Mouse (Mus musculus) spleen, postnatal 10 days (tissue): ENCODE data around the gene Tmem179.

ENCODE experiments used
- DNase-seq, 2 experiments: peaks; one replicate each; pipeline ENCODE4 v3.0.0; 2021 to 2022; ENCODE audit warnings: low spot score in 2 of 2

The Tmem179 gene

DNA sequence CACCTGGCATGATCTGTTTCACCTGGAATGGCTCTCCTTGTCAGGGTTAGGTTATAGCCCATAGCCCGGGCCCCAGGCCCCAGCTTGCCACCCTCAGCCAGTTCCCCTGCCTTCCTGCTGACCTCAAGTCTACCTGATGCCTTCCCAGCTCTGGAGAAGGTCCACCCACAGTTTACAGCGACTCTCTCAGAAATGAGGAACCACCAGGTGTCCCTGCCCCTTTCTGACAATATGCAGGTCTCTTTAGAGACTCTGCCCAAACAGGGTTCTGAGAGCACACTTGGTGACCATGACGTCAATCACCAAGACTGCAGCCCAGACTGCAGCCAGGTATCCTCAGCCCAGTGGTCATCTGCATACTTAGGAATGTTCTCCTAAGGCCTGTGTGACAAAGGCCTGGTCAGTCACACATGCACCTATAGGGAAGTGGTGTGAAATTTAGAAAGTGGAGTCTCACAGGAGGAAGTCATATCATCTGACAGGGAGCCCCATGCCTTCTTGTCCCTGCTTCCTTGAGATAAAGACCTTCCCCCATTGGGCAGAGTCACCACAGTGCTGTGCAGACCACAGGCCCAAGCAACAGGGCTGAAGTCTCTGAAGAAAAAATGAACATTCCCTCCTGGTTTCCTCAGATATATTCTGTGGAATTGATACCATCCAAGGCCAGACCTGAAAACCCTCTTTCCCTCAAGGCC, 52.6 kb downstream of the Tmem179 start:
- DNase-seq, result no peak

DNA sequence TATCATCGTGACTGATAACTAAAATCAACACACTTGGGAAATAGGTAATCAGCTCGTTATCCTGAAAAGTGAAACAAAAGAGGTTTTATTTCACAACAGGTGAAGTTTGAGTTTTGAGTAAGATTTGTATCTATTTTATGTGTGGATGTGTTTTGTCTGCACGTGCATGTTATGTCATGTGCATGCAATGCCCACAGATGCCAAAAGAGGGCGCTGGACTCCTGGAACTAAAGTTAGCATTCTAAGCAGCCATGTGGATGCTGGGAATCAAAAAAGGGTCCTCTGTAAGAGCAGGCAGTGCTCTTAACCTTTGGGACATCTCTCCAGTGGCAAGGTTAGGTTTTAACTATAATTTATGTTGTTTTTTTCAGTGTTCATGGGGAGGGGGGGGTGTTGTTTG, 53.3 kb downstream of the Tmem179 start:
- DNase-seq, result no peak

DNA sequence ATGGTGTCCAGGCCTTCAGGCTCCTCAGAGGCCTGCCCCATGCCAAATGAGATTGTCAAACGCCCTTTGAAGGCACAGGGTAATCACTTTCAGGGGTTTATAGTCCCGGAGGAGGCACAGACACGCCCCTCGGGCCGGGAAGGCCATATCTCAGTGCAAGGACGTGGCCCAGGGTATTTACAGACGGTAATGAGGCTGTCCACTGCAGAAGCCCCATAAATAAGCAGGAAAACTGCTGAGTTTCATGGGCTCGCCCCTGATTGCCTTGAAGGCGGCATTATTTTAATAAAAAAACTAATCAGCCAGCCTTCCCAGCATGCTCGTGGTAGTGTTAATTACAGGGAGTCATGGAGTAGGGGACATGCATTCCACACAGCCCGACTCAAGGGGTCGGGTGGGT, 54.1 kb downstream of the Tmem179 start:
- DNase-seq, result no peak

DNA sequence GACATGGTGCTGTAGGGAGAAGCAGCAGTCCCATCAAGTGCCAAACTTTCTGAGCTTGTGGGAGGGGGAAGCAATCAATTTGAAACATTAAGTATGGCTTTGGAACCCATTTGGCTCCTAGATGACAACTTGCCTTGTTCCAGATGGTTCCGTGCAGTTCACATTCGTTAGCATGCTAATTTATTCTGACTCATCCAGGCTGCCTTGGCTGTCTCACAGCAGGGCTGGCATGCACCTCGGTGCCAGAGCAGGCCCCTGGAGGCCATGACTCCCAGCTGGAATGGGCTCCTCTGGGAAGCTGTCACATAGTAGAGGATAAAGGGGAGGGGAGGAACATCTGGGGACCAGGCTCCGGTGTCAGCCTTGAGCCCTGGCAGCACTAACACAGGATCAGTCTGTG, 58.7 kb downstream of the Tmem179 start:
- no peak for DNase-seq

DNA sequence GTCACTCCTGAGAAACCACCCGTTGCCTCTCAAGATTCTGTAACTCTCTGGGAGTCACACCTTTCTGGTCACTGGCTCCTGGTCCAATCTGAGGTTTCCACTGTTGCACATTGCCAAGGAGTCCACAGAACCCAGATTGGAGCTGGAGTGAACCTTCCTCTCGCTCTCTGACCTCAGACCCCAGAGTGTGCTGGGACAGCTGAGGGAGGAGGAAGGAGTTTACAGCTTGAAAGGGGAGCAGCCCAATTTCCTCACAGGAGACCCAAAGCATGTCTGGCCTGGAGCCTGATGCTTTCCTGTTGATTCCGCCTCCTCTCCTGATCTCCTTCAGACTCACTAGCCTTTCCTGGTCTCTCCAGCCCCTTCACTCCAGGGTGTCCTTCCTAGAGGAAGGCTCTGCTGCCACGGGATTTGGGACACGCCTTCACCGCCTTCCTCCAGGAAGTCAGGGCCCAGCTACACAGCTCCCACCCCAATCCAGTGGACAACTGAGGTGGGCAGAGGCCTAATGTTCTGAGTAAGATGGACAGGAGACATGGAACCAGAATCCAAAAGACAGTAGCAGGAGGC, 60.3 kb downstream of the Tmem179 start:
- no peak for DNase-seq

DNA sequence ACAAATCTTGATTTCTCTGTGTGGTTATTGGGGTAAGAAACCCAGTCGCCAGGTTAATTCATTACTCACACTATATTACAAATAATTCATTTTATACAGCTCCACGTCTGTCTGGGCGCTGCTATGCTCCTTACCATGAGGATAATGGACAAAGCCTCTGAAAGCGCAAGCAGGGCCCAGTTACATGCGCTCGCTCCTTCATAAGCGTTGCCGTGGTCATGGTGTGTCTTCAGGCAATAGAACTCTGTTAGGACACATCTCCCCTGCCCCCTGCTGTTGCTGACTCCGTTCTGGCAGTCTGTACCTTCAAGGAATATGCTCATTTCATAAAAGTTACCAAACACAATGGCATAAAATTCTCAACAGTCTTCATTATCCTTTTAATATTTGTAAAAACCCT, 64.7 kb downstream of the Tmem179 start:
- no peak for DNase-seq

DNA sequence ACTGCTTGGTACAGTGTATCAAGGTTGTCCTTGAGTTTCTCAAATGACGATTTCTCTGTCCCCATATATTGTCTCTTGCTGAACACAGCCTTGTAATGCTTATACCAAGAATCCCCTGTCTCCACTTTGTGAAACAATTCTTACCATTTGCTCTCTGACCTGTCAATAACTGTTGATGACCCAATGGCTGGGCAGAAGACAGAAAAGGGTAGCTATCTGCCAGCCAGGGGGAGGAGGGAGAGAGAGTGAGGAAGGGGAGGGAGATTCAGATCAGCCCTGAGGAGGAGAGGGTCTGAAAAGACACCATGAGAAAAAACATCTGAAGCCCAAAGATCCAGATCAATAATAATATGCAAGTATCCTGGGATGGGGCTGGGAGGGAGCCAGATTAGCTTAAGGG, 65.2 kb downstream of the Tmem179 start:
- DNase-seq, result no peak

DNA sequence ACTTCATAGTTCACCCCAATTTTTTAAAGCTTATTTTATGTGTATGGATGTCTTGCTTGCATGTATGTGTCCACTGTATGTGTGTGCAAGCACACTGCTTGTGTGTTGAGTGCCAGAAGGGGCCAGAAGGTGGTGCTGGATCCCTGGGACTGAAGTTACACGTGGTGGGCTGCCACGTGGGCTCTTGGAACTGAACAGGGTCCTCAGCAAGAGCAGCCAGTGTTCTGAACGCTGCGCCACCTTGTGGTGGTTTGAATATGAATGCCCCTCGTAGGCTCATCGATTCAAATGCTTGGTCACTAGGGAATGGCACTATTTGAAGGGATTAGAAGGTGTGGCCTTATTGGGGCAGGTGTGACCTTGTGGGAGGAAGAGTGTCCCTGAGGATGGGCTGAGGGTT, 65.7 kb downstream of the Tmem179 start:
- peak in 1 of 2 experiments; percentile 46 for DNase-seq
